Mouse (Mus musculus) midbrain, embryonic 16.5 days (tissue): ENCODE data around the gene Apex1. TPM values are rescaled to one million over a fixed set of nuclear protein-coding genes. Genes with fewer than 3 reads are reported as not detected.
"Not testable (repeated sequence)": the region's sequence is repeated elsewhere in the genome, so short reads cannot be mapped to it uniquely, and the experiment has no call there.

ENCODE experiments used
- ATAC-seq: fragments of 200-750 bp; cut with Nextera tagmentation; 2 replicates; pipeline ENCODE4 v1.8.0; 2017; ENCODE audit warnings: moderate TSS enrichment
- H3K27ac ChIP-seq: fragments of 300-500 bp; sonication (generic); 2 replicates; pipeline ENCODE4 v1.5.1; 2014; ENCODE audit warnings: mild to moderate bottlenecking, low read length, mixed read lengths
- H3K27me3 ChIP-seq: fragments of 300-500 bp; sonication (generic); 2 replicates; pipeline ENCODE4 v1.6.1; 2014; ENCODE audit warnings: low read depth, low read length, mixed read lengths; ENCODE audit not compliant: control insufficient read depth, insufficient read depth
- H3K36me3 ChIP-seq: fragments of 300-500 bp; sonication (generic); 2 replicates; pipeline ENCODE4 v1.6.1; 2014; ENCODE audit warnings: mild to moderate bottlenecking, low read length, moderate library complexity, mixed read lengths; ENCODE audit not compliant: control insufficient read depth, insufficient read depth
- H3K4me1 ChIP-seq: fragments of 300-500 bp; sonication (generic); 2 replicates; pipeline ENCODE4 v1.6.1; 2014; ENCODE audit warnings: mild to moderate bottlenecking, low read length, mixed read lengths; ENCODE audit not compliant: control insufficient read depth, insufficient read depth
- H3K4me2 ChIP-seq: fragments of 300-500 bp; sonication (generic); 2 replicates; pipeline ENCODE4 v1.6.1; 2014; ENCODE audit warnings: mild to moderate bottlenecking, low read length, mixed read lengths
- H3K4me3 ChIP-seq: fragments of 300-500 bp; sonication (generic); 2 replicates; pipeline ENCODE4 v1.5.1; 2014; ENCODE audit warnings: low read depth, mild to moderate bottlenecking, low read length, moderate library complexity, mixed read lengths
- H3K9ac ChIP-seq: fragments of 300-500 bp; sonication (generic); 2 replicates; pipeline ENCODE4 v1.6.1; 2014; ENCODE audit warnings: low read depth, low read length, mixed read lengths
- H3K9me3 ChIP-seq: fragments of 300-500 bp; sonication (generic); replicated peaks from 2 replicates; pipeline ENCODE4 v1.6.1; 2014; ENCODE audit warnings: mild to moderate bottlenecking, low read length, mixed read lengths; ENCODE audit not compliant: control insufficient read depth, poor library complexity, severe bottlenecking
- WGBS: fragments of 180-500 bp; shearing (Covaris S2); extraction: QIAGEN DNeasy Blood & Tissue Kit; methylation state at CpG from one replicate; pipeline ENCODE4 v1.1.7; 2014; 5-methylcytosine and 5-hydroxymethylcytosine counted together
- polyA plus RNA-seq: library from polyadenylated mRNA; unstranded; fragments of >200 nt; fragmentation: Nextera tagmentation; extraction: Ambion mirVana; gene quantifications from 2 replicates; pipeline ENCODE4 v1.2.1, GENCODE M21; 2015

The Apex1 gene
- polyA plus RNA-seq, 1 experiment from 2014 or later, result 173 TPM

- Histone ChIP-seq H3K27me3 (no peaks in the 10 kb centered on the region), H3K36me3 (peaks cover 25% of the 10 kb centered on the region), H3K9ac (no peak overlapping the region), H3K27ac (no peak overlapping the region), H3K9me3 (no peaks in the 10 kb centered on the region), H3K4me3 (no peak overlapping the region), H3K4me1 (no peaks in the 10 kb centered on the region), H3K4me2 (no peak overlapping the region)
- 45% methylated on average over 3 of the region's 3 CpGs for WGBS
- no peak for ATAC-seq
These were observed 13.4 kb upstream of the Apex1 start for GRCm38 (mm10) chr14:50911356-50911755.

- not testable (repeated sequence) for H3K27ac ChIP-seq, ATAC-seq, H3K9me3 ChIP-seq, H3K27me3 ChIP-seq
- Histone ChIP-seq H3K4me2 (peak overlapping the region; percentile 78), H3K36me3 (peaks cover 11% of the 10 kb centered on the region), H3K9ac (peak overlapping the region; percentile 73; the same call in 1 of the 2 replicates), H3K4me1 (peaks cover 17% of the 10 kb centered on the region), H3K4me3 (peak overlapping the region; percentile 64)
- WGBS, result 79% methylated on average over 1 of the region's 1 CpGs
These were observed 1.3 kb upstream of the Apex1 start for GRCm38 (mm10) chr14:50923437-50923836.

DNA sequence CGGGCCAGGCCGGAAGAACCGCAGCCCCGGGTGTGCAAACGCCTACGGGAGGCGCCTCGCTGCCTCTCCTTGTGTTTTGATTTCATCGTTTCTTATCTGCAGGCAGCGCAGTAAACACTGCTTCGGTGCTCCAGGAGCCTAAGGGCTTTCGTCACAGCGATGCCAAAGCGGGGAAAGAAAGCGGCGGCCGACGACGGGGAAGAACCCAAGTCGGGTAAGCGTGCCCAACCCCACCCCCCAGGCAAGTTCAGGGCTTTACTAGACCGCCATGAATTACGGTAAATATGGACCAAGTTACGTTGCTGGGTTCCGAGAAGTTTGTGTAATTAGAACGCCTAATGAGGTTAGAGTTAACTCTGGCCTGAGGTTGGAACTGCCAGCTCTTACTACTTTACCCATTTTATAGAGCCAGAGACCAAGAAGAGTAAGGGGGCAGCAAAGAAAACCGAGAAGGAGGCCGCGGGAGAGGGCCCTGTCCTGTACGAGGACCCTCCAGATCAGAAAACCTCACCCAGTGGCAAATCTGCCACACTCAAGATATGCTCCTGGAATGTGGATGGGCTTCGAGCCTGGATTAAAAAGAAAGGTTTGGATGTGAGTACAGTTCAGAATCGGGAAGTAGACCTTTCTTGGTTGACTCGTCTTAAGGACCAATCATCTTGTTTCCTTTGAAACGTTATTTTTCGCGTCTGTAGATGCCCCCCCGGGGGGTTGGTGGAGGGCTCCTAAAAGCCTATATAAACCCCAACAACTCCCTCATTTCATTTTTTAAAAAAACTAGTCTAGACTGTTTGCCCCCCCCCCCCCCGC, 548 bp downstream of the Apex1 start:
- 2% methylated on average over 38 of the region's 38 CpGs for WGBS
- Histone ChIP-seq H3K27me3 (no peaks in the 10 kb centered on the region), H3K4me2 (peak overlapping the region; percentile 85), H3K4me3 (peak overlapping the region; percentile 64), H3K36me3 (peaks cover 17% of the 10 kb centered on the region), H3K9me3 (no peaks in the 10 kb centered on the region), H3K27ac (peak overlapping the region; percentile 87), H3K9ac (peak overlapping the region; percentile 83), H3K4me1 (peaks cover 29% of the 10 kb centered on the region)
- peak; percentile 71 for ATAC-seq

DNA sequence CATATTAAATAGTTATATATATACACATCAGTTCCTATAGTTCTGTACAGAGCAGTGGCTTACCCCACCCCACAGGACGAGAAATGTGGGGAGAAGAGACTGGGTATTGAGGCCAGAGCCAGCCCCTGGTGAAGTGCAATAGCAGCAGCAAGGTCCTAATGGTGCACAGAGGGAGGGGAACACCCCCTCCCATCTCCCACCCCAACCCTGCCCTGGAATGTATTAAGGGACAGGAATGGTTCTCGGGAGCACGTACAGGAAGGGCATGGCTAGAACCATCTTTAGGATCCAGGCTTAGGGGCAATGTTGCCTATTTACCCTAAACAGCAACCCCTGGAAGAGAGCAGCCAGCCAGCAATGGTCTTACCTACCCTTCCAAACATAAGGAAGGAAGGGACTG, 2.6 kb downstream of the Apex1 start:
- Histone ChIP-seq H3K27me3 (no peaks in the 10 kb centered on the region), H3K4me3 (no peak overlapping the region), H3K4me1 (peaks cover 36% of the 10 kb centered on the region), H3K36me3 (peaks cover 17% of the 10 kb centered on the region), H3K9ac (no peak overlapping the region), H3K9me3 (no peaks in the 10 kb centered on the region), H3K27ac (no peak overlapping the region), H3K4me2 (no peak overlapping the region)
- 82% methylated on average over 3 of the region's 3 CpGs for WGBS
- ATAC-seq, result no peak

GRCm38 (mm10) chr14:50929951-50930350, 5.2 kb downstream of the Apex1 start:
- Histone ChIP-seq H3K27me3 (no peaks in the 10 kb centered on the region), H3K9me3 (no peaks in the 10 kb centered on the region), H3K4me3 (peak overlapping the region; percentile 62), H3K4me1 (peaks cover 29% of the 10 kb centered on the region), H3K4me2 (peak overlapping the region; percentile 77), H3K27ac (peak overlapping the region; percentile 84), H3K36me3 (peaks cover 17% of the 10 kb centered on the region), H3K9ac (peak overlapping the region; percentile 86)
- 17% methylated on average over 10 of the region's 10 CpGs for WGBS
- no peak for ATAC-seq

DNA sequence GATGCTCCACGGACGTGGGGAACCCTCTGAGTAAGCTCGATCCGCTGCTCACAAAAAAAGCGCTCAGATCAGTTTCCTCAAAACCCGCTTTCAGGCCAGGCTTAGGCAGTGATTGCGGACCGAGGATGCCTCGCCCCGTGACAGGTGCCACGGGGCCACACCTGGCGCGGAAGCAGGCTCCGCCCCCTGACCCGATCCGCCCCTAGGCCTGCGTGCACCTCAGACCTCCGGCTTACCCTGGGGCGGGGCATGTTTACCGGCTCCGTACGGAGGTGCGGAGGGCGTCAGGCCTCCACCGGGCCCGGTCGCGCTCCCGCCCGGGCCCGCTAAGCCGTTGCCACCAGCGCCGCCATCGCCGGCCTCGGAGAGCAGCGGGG, 5.6 kb downstream of the Apex1 start:
- peaks cover 29% of the 10 kb centered on the region for H3K4me1 ChIP-seq
- under 1% methylated on average over 32 of the region's 38 CpGs for WGBS

GRCm38 (mm10) chr14:50930754-50931492, 6.2 kb downstream of the Apex1 start, which contains the start of the genes Pip4p1 and Pnp:
TSS of gene Pip4p1 (minus strand) at chr14:50930856.
TSS of gene Pnp (plus strand) at chr14:50931082.
- Histone ChIP-seq H3K27ac (peak within 1 kb of the TSS; percentile 84), H3K4me3 (peak within 1 kb of the TSS; percentile 62), H3K27me3 (no peaks in the 10 kb centered on the region), H3K4me2 (peak within 1 kb of the TSS; percentile 79), H3K9me3 (no peaks in the 10 kb centered on the region), H3K9ac (peak within 1 kb of the TSS; percentile 86), H3K4me1 (peaks cover 25% of the 10 kb centered on the region), H3K36me3 (peaks cover 17% of the 10 kb centered on the region)
- WGBS, result under 1% methylated on average over 61 of the region's 68 CpGs
- peak; percentile 99 for ATAC-seq

More for the DNA sequence above, 5.6 kb downstream of the Apex1 start:
- Histone ChIP-seq H3K27me3 (no peaks in the 10 kb centered on the region), H3K4me2 (peak overlapping the region; percentile 77), H3K9me3 (no peaks in the 10 kb centered on the region), H3K9ac (peak overlapping the region; percentile 86), H3K27ac (peak overlapping the region; percentile 84), H3K36me3 (peaks cover 17% of the 10 kb centered on the region), H3K4me3 (peak overlapping the region; percentile 62)
- peak; percentile 50 for ATAC-seq

DNA sequence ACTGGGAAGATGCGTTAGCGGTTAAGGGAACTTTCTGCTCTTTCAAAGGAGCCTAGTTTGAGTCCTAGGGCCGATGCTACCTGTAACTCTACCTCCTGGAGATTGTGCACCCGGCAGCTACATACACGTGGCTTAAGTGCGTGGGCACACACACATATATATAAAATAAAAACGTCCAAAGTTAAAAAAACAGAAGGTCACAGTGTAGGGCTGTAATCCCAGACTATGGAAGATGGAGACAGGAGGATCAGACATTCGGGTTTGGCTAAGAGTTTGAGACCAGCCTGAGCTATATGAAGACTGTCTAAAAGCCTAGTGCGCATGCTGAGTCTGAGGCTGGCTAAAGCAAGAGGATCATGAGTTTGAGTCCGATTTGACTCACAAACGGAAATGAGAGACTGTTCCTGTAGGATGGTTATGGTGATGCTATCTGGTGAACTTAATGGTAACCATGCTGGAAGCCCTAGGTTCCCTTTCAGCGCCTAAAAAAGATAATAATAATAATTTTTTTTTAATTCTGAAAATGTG, 6.8 kb downstream of the Apex1 start:
- no peaks in the 10 kb centered on the region for H3K27me3 ChIP-seq
- WGBS, result 11% methylated on average over 12 of the region's 12 CpGs
- H3K4me1 ChIP-seq, result peaks cover 19% of the 10 kb centered on the region
- H3K9me3 ChIP-seq, result no peaks in the 10 kb centered on the region
- H3K36me3 ChIP-seq, result peaks cover 17% of the 10 kb centered on the region
- peak overlapping the region; percentile 84 for H3K27ac ChIP-seq
- no peak; the same call in 1 of the 2 replicates for ATAC-seq
- H3K4me2 ChIP-seq, result peak overlapping the region; percentile 79
- H3K4me3 ChIP-seq, result peak overlapping the region; percentile 62
- peak overlapping the region; percentile 69 for H3K9ac ChIP-seq
